Mouse (Mus musculus) gastrocnemius, postnatal 10 days (tissue): ENCODE measurements at regions not wholly inside any gene's neighbourhood (a gene's known extent, or its start where the extent isn't known, plus 50 kb on each side); places are given as distances from the start of the nearest gene placed in this dataset.

Source experiments
- DNase-seq: peaks from one replicate; pipeline ENCODE4 v3.0.0; 2021; ENCODE audit warnings: mixed read lengths

GRCm38 (mm10) chr4:131298011-131298674 is 354.0 kb downstream of the Matn1 start:
- DNase-seq = no peak

- DNase-seq = peak; percentile 18
Measured at GRCm38 (mm10) chr4:131303936-131304335, 359.8 kb downstream of the Matn1 start.

GRCm38 (mm10) chr4:131304361-131304777 is 360.2 kb downstream of the Matn1 start:
- no peak for DNase-seq

- no peak for DNase-seq
Measured at GRCm38 (mm10) chr4:131314231-131314630, 370.0 kb downstream of the Matn1 start.

- no peak for DNase-seq
Measured at GRCm38 (mm10) chr4:131316041-131316440, 371.9 kb downstream of the Matn1 start.

- DNase-seq = no peak
Measured at GRCm38 (mm10) chr4:131322323-131322722, 378.1 kb downstream of the Matn1 start.

GRCm38 (mm10) chr4:131324486-131324885 is 380.3 kb downstream of the Matn1 start:
- no peak for DNase-seq

- DNase-seq = no peak
Measured at GRCm38 (mm10) chr4:131325200-131325599, 381.0 kb downstream of the Matn1 start.

- no peak for DNase-seq
Measured at GRCm38 (mm10) chr4:131325609-131326008, 381.4 kb downstream of the Matn1 start.

- no peak for DNase-seq
Measured at GRCm38 (mm10) chr4:131329398-131329797, 385.2 kb downstream of the Matn1 start.

- no peak for DNase-seq
Measured at GRCm38 (mm10) chr4:131331646-131332045, 387.5 kb downstream of the Matn1 start.

- no peak for DNase-seq
Measured at GRCm38 (mm10) chr4:131336801-131337200, 392.6 kb downstream of the Matn1 start.

GRCm38 (mm10) chr4:131340993-131341695 is 397.0 kb downstream of the Matn1 start:
- no peak for DNase-seq

- DNase-seq = no peak
Measured at GRCm38 (mm10) chr4:131346727-131347126, 402.5 kb downstream of the Matn1 start.

GRCm38 (mm10) chr4:131350268-131350667 is 406.1 kb downstream of the Matn1 start:
- no peak for DNase-seq

GRCm38 (mm10) chr4:131354908-131355307 is 410.7 kb downstream of the Matn1 start:
- no peak for DNase-seq

GRCm38 (mm10) chr4:131355526-131355991 is 411.4 kb downstream of the Matn1 start:
- no peak for DNase-seq

GRCm38 (mm10) chr4:131356316-131356715 is 412.1 kb downstream of the Matn1 start:
- no peak for DNase-seq

- DNase-seq = no peak
Measured at GRCm38 (mm10) chr4:131363030-131363429, 418.8 kb downstream of the Matn1 start.

- peak; percentile 43 for DNase-seq
Measured at GRCm38 (mm10) chr4:131364671-131365252, 420.6 kb downstream of the Matn1 start.

GRCm38 (mm10) chr4:131366006-131366405 is 421.8 kb downstream of the Matn1 start:
- no peak for DNase-seq

GRCm38 (mm10) chr4:131366656-131367055 is 422.5 kb downstream of the Matn1 start:
- no peak for DNase-seq

GRCm38 (mm10) chr4:131372517-131372916 is 428.3 kb downstream of the Matn1 start:
- no peak for DNase-seq
